Mouse (Mus musculus) CH12.LX (cell line): ENCODE measurements around the gene Clcn2.

Experiments used
- CTCF ChIP-seq, 2 experiments: IDR thresholded peaks in 1 of 2; conservative IDR thresholded peaks in 1 of 2; 2 replicates each; pipeline ENCODE4 v1.5.1; 2011 to 2012; ENCODE audit warnings: low read depth in 2 of 2, low read length in 2 of 2, improper control_type of control experiment in 1 of 2, inconsistent platforms in 1 of 2, mild to moderate bottlenecking in 1 of 2, moderate library complexity in 1 of 2
- EP300 ChIP-seq: IDR thresholded peaks from 2 replicates; pipeline ENCODE4 v1.6.1; 2011; ENCODE audit warnings: low read length, improper control_type of control experiment
- HCFC1 ChIP-seq: IDR thresholded peaks from 2 replicates; pipeline ENCODE4 v1.6.1; 2012; ENCODE audit warnings: low read depth, mild to moderate bottlenecking, inconsistent platforms, low read length, improper control_type of control experiment
- MAFK ChIP-seq: IDR thresholded peaks from 2 replicates; pipeline ENCODE4 v1.6.1; 2011; ENCODE audit warnings: low read length, improper control_type of control experiment; ENCODE audit not compliant: insufficient replicate concordance
- SMC3 ChIP-seq: IDR thresholded peaks from 2 replicates; pipeline ENCODE4 v1.6.1; 2011; ENCODE audit warnings: low read depth, low read length, improper control_type of control experiment
- ZC3H11A ChIP-seq: IDR thresholded peaks from 2 replicates; pipeline ENCODE4 v1.6.1; 2012; ENCODE audit warnings: low read depth, mild to moderate bottlenecking, inconsistent platforms, low read length, improper control_type of control experiment

- no peak for TF ChIP-seq HCFC1
- TF ChIP-seq CTCF (conservative IDR thresholded peaks at IDR 0.05 in 1 of 2, IDR thresholded peaks at IDR 0.05 in 1 of 2; ENCODE audit: low read depth in 2 of 2, low read length in 2 of 2) = no peak
- no peak for TF ChIP-seq SMC3
- TF ChIP-seq MAFK = no peak
- no peak for TF ChIP-seq EP300
- no peak for TF ChIP-seq ZC3H11A
These were observed 33.0 kb upstream of the Clcn2 start for GRCm38 (mm10) chr16:20750518-20750917.
